Mouse (Mus musculus) embryo, embryonic 10.5 days (tissue): Measurements from ENCODE around the gene Gcn1l1.
"Not testable (repeated sequence)": the region's sequence is repeated elsewhere in the genome, so short reads cannot be mapped to it uniquely, and the experiment has no call there.

Experiments
- DNase-seq: peaks from one replicate; pipeline ENCODE4 v3.0.0-alpha.2; 2015; ENCODE audit warnings: low spot score

Gcn1l1 gene

GRCm38 (mm10) chr5:115559237-115560101, 5.6 kb upstream of the Gcn1l1 start, which contains the start of gene Rplp0:
Gene Rplp0, plus strand, starts transcription at chr5:115559467.
- DNase-seq = peak; percentile 99

- no peak for DNase-seq
Observed at GRCm38 (mm10) chr5:115560336-115560905, 4.6 kb upstream of the Gcn1l1 start.

GRCm38 (mm10) chr5:115563771-115564585, 1.1 kb upstream of the Gcn1l1 start:
- peak; percentile 26 for DNase-seq

GRCm38 (mm10) chr5:115565403-115565802, 349 bp downstream of the Gcn1l1 start:
- peak; percentile 42 for DNase-seq

GRCm38 (mm10) chr5:115568681-115569080, 3.6 kb downstream of the Gcn1l1 start:
- peak; percentile 20 for DNase-seq

GRCm38 (mm10) chr5:115569308-115569707, 4.3 kb downstream of the Gcn1l1 start:
- DNase-seq = no peak

GRCm38 (mm10) chr5:115569721-115570120, 4.7 kb downstream of the Gcn1l1 start:
- no peak for DNase-seq

GRCm38 (mm10) chr5:115571086-115571485, 6.0 kb downstream of the Gcn1l1 start:
- no peak for DNase-seq

- peak; percentile 28 for DNase-seq
Observed at GRCm38 (mm10) chr5:115572679-115573535, 7.9 kb downstream of the Gcn1l1 start.

- no peak for DNase-seq
Observed at GRCm38 (mm10) chr5:115574992-115575391, 9.9 kb downstream of the Gcn1l1 start.

- DNase-seq = not testable (repeated sequence)
Observed at GRCm38 (mm10) chr5:115577686-115578085, 12.6 kb downstream of the Gcn1l1 start.

- no peak for DNase-seq
Observed at GRCm38 (mm10) chr5:115578922-115579321, 13.9 kb downstream of the Gcn1l1 start.

GRCm38 (mm10) chr5:115579363-115579762, 14.3 kb downstream of the Gcn1l1 start:
- DNase-seq = no peak

GRCm38 (mm10) chr5:115580229-115581001, 15.4 kb downstream of the Gcn1l1 start:
- DNase-seq = no peak

GRCm38 (mm10) chr5:115581662-115582061, 16.6 kb downstream of the Gcn1l1 start:
- no peak for DNase-seq

GRCm38 (mm10) chr5:115585616-115586015, 20.6 kb downstream of the Gcn1l1 start:
- no peak for DNase-seq

GRCm38 (mm10) chr5:115586166-115586565, 21.1 kb downstream of the Gcn1l1 start:
- no peak for DNase-seq

- no peak for DNase-seq
Observed at GRCm38 (mm10) chr5:115586780-115587179, 21.7 kb downstream of the Gcn1l1 start.

- DNase-seq = no peak
Observed at GRCm38 (mm10) chr5:115591028-115591427, 26.0 kb downstream of the Gcn1l1 start.

- no peak for DNase-seq
Observed at GRCm38 (mm10) chr5:115591506-115591905, 26.5 kb downstream of the Gcn1l1 start.

- no peak for DNase-seq
Observed at GRCm38 (mm10) chr5:115603561-115603960, 38.5 kb downstream of the Gcn1l1 start.
